Mouse (Mus musculus) forebrain, embryonic 13.5 days (tissue): Measurements from ENCODE around the gene Pacsin3. TPM values are rescaled to one million over a fixed set of nuclear protein-coding genes. Genes with fewer than 3 reads are reported as not detected.

Experiments
- ATAC-seq: fragments of 200-750 bp; cut with Nextera tagmentation; 2 replicates; pipeline ENCODE4 v1.8.0; 2017
- H3K27ac ChIP-seq: fragments of 300-500 bp; sonication (generic); 2 replicates; pipeline ENCODE4 v1.5.1; 2015; ENCODE audit warnings: inconsistent platforms, mild to moderate bottlenecking, moderate library complexity
- H3K27me3 ChIP-seq: fragments of 300-500 bp; sonication (generic); 2 replicates; pipeline ENCODE4 v1.6.1; 2015; ENCODE audit warnings: mild to moderate bottlenecking, inconsistent platforms
- H3K36me3 ChIP-seq: fragments of 300-500 bp; sonication (generic); 2 replicates; pipeline ENCODE4 v1.6.1; 2015; ENCODE audit warnings: mild to moderate bottlenecking, inconsistent platforms; ENCODE audit not compliant: poor library complexity, severe bottlenecking
- H3K4me1 ChIP-seq: fragments of 300-500 bp; sonication (generic); 2 replicates; pipeline ENCODE4 v1.6.1; 2015; ENCODE audit warnings: inconsistent platforms
- H3K4me2 ChIP-seq: fragments of 300-500 bp; sonication (generic); 2 replicates; pipeline ENCODE4 v1.6.1; 2015; ENCODE audit warnings: inconsistent platforms, mild to moderate bottlenecking, moderate library complexity
- H3K4me3 ChIP-seq: fragments of 300-500 bp; sonication (generic); 2 replicates; pipeline ENCODE4 v1.5.1; 2015; ENCODE audit warnings: mild to moderate bottlenecking, inconsistent platforms
- H3K9ac ChIP-seq: fragments of 300-500 bp; sonication (generic); 2 replicates; pipeline ENCODE4 v1.6.1; 2015; ENCODE audit warnings: mild to moderate bottlenecking, inconsistent platforms
- H3K9me3 ChIP-seq: fragments of 300-500 bp; sonication (generic); replicated peaks from 2 replicates; pipeline ENCODE4 v1.6.1; 2016; ENCODE audit warnings: inconsistent platforms
- WGBS: fragments of 180-500 bp; shearing (Covaris S2); methylation state at CpG from one replicate; pipeline ENCODE4 v1.1.7; 2015; 5-methylcytosine and 5-hydroxymethylcytosine counted together
- polyA plus RNA-seq: library from polyadenylated mRNA; unstranded; fragments of >200 nt; fragmentation: Nextera tagmentation; extraction: Ambion mirVana; gene quantifications from 2 replicates; pipeline ENCODE4 v1.2.1, GENCODE M21; 2015

Pacsin3 gene
- polyA plus RNA-seq, 1 experiment from 2014 or later = 23.4 TPM

- H3K9me3 ChIP-seq = no peaks in the 10 kb centered on the region
- H3K9ac ChIP-seq = no peak overlapping the region
- ATAC-seq = no peak
- H3K4me2 ChIP-seq = no peak overlapping the region
- no peaks in the 10 kb centered on the region for H3K27me3 ChIP-seq
- no peak overlapping the region for H3K4me3 ChIP-seq
- no peak overlapping the region for H3K27ac ChIP-seq
- H3K4me1 ChIP-seq = peaks cover 4% of the 10 kb centered on the region
- no peaks in the 10 kb centered on the region for H3K36me3 ChIP-seq
- WGBS = 84% methylated on average over 5 of the region's 5 CpGs
Measured at GRCm38 (mm10) chr2:91244557-91245228, 11.1 kb upstream of the Pacsin3 start.

GRCm38 (mm10) chr2:91248366-91248765 lies 7.4 kb upstream of the Pacsin3 start:
- no peak overlapping the region for H3K4me3 ChIP-seq
- WGBS = 87% methylated on average over 4 of the region's 4 CpGs
- H3K36me3 ChIP-seq = no peaks in the 10 kb centered on the region
- peaks cover 12% of the 10 kb centered on the region for H3K27me3 ChIP-seq
- no peaks in the 10 kb centered on the region for H3K9me3 ChIP-seq
- H3K4me1 ChIP-seq = peaks cover 3% of the 10 kb centered on the region
- H3K27ac ChIP-seq = no peak overlapping the region
- no peak for ATAC-seq
- no peak overlapping the region for H3K9ac ChIP-seq
- H3K4me2 ChIP-seq = no peak overlapping the region

GRCm38 (mm10) chr2:91252001-91252400 lies 3.8 kb upstream of the Pacsin3 start:
- no peaks in the 10 kb centered on the region for H3K9me3 ChIP-seq
- no peak for ATAC-seq
- H3K9ac ChIP-seq = no peak overlapping the region
- 82% methylated on average over 4 of the region's 4 CpGs for WGBS
- H3K36me3 ChIP-seq = no peaks in the 10 kb centered on the region
- peaks cover 19% of the 10 kb centered on the region for H3K4me1 ChIP-seq
- H3K27ac ChIP-seq = no peak overlapping the region
- no peak overlapping the region for H3K4me3 ChIP-seq
- H3K27me3 ChIP-seq = peaks cover 30% of the 10 kb centered on the region
- H3K4me2 ChIP-seq = no peak overlapping the region

DNA sequence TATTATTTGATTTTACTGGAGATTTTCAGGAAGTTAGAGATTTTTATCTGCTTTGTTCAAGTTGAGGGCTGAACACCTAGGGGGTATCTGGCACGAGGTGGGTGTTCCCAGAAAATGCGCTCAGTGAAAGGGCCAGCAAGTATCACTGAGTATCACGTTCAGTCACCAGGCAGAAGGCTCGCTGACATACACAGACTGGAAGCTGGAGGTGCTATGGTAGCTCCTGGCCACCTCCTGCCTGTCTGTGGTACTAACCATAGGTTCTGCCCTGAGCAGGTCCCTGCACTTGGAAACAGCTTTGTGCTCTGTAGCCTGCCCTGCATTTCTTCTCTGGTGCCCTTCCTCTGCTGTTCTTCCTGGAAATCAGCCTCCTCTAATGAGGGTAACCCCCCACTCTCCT lies 3.2 kb upstream of the Pacsin3 start:
- H3K9ac ChIP-seq = no peak overlapping the region
- peaks cover 32% of the 10 kb centered on the region for H3K27me3 ChIP-seq
- H3K4me2 ChIP-seq = no peak overlapping the region
- H3K36me3 ChIP-seq = no peaks in the 10 kb centered on the region
- H3K4me3 ChIP-seq = no peak overlapping the region
- H3K27ac ChIP-seq = no peak overlapping the region
- H3K4me1 ChIP-seq = peaks cover 24% of the 10 kb centered on the region
- ATAC-seq = no peak
- H3K9me3 ChIP-seq = no peaks in the 10 kb centered on the region
- WGBS = 55% methylated on average over 4 of the region's 4 CpGs

- Histone ChIP-seq H3K27me3 (peaks cover 34% of the 10 kb centered on the region), H3K27ac (no peak overlapping the region), H3K4me2 (peak overlapping the region; percentile 89; the same call in 1 of the 2 replicates), H3K4me3 (no peak overlapping the region), H3K36me3 (no peaks in the 10 kb centered on the region), H3K9me3 (no peaks in the 10 kb centered on the region), H3K9ac (no peak overlapping the region), H3K4me1 (peaks cover 35% of the 10 kb centered on the region)
- 26% methylated on average over 8 of the region's 8 CpGs for WGBS
- ATAC-seq = no peak
Measured at GRCm38 (mm10) chr2:91254725-91255380, 901 bp upstream of the Pacsin3 start.

GRCm38 (mm10) chr2:91256256-91257125 lies 737 bp downstream of the Pacsin3 start:
- Histone ChIP-seq H3K4me3 (peak overlapping the region; percentile 60), H3K36me3 (peaks cover 6% of the 10 kb centered on the region; the same call in 1 of the 2 replicates), H3K27ac (no peak overlapping the region), H3K9ac (peak overlapping the region; percentile 70), H3K27me3 (peaks cover 34% of the 10 kb centered on the region), H3K4me2 (peak overlapping the region; percentile 89), H3K9me3 (no peaks in the 10 kb centered on the region), H3K4me1 (peaks cover 35% of the 10 kb centered on the region)
- under 1% methylated on average over 52 of the region's 52 CpGs for WGBS
- peak; percentile 68 for ATAC-seq

DNA sequence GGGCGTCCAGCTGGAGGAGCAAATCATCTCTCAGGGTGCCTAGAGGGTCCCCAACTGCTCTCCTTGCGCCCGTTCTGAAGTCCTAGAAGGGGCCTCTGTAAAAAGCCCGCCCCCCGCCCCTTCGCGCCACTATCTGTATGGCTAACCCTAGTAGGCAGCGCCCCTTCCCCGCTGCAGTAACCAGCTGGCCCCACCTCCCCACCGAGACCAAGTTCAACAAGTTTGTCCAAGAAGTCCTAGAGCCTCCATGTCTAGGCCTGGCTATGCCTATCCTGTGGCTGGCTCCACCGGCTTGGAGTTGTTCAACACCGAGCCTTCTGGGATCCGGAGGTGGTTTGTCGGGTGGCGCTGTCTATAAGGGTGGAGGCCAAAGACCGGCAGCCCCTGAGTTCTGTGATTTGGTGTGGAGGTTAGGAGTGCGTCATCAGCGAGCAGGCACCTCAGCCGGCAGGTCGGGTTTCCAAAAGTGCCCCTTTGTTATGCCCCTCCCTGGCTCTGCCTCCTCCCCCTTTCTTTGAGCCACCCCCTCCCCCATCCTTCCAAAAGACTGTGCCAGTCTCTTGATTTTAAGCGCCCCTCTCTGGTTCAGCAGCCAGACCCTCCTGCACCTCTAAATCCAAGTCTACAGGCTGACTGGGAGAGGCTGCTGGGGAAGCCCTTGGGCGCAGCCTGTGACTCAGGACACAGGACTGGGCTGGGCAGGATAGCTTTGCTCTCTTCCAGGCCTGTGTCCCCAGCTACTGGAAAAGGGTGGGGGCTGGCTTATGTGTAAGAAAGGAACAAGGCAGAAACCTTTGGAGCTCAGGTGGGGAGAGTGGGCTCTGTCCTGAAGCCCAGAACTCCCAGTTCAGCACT lies 1.6 kb downstream of the Pacsin3 start:
- Histone ChIP-seq H3K4me2 (peak overlapping the region; percentile 89), H3K9me3 (no peaks in the 10 kb centered on the region), H3K9ac (peak overlapping the region; percentile 70), H3K4me3 (peak overlapping the region; percentile 60), H3K27me3 (peaks cover 31% of the 10 kb centered on the region), H3K27ac (peak overlapping the region; percentile 10; the same call in 1 of the 2 replicates), H3K36me3 (peaks cover 10% of the 10 kb centered on the region; the same call in 1 of the 2 replicates), H3K4me1 (peaks cover 35% of the 10 kb centered on the region)
- ATAC-seq = peak; percentile 64
- 1% methylated on average over 22 of the region's 22 CpGs for WGBS

- 50% methylated on average over 5 of the region's 5 CpGs for WGBS
- Histone ChIP-seq H3K4me1 (peaks cover 35% of the 10 kb centered on the region), H3K4me3 (peak overlapping the region; percentile 60), H3K4me2 (peak overlapping the region; percentile 89), H3K27me3 (peaks cover 24% of the 10 kb centered on the region), H3K27ac (no peak overlapping the region), H3K9me3 (no peaks in the 10 kb centered on the region), H3K9ac (peak overlapping the region; percentile 70), H3K36me3 (peaks cover 17% of the 10 kb centered on the region)
- no peak; the same call in 1 of the 2 replicates for ATAC-seq
Measured at GRCm38 (mm10) chr2:91258054-91258453, 2.3 kb downstream of the Pacsin3 start.

- no peak overlapping the region for H3K9ac ChIP-seq
- 75% methylated on average over 1 of the region's 1 CpGs for WGBS
Measured at GRCm38 (mm10) chr2:91258830-91259229, 3.1 kb downstream of the Pacsin3 start.

GRCm38 (mm10) chr2:91259493-91259892 lies 3.7 kb downstream of the Pacsin3 start:
- H3K36me3 ChIP-seq = peaks cover 23% of the 10 kb centered on the region
- ATAC-seq = no peak

More at GRCm38 (mm10) chr2:91258830-91259229, 3.1 kb downstream of the Pacsin3 start:
- Histone ChIP-seq H3K4me1 (peaks cover 35% of the 10 kb centered on the region), H3K27me3 (peaks cover 19% of the 10 kb centered on the region), H3K36me3 (peaks cover 23% of the 10 kb centered on the region), H3K4me2 (no peak overlapping the region), H3K4me3 (no peak overlapping the region), H3K27ac (no peak overlapping the region), H3K9me3 (no peaks in the 10 kb centered on the region)
- no peak for ATAC-seq

More at GRCm38 (mm10) chr2:91259493-91259892, 3.7 kb downstream of the Pacsin3 start:
- no peak overlapping the region for H3K4me2 ChIP-seq
- H3K4me3 ChIP-seq = no peak overlapping the region
- H3K4me1 ChIP-seq = peaks cover 40% of the 10 kb centered on the region
- no peaks in the 10 kb centered on the region for H3K9me3 ChIP-seq
- H3K27me3 ChIP-seq = peaks cover 14% of the 10 kb centered on the region
- H3K27ac ChIP-seq = no peak overlapping the region
- H3K9ac ChIP-seq = no peak overlapping the region
- 94% methylated on average over 1 of the region's 1 CpGs for WGBS
